31 mouse cellular contexts compared by ENCODE assay signal in the genomic region with DNA sequence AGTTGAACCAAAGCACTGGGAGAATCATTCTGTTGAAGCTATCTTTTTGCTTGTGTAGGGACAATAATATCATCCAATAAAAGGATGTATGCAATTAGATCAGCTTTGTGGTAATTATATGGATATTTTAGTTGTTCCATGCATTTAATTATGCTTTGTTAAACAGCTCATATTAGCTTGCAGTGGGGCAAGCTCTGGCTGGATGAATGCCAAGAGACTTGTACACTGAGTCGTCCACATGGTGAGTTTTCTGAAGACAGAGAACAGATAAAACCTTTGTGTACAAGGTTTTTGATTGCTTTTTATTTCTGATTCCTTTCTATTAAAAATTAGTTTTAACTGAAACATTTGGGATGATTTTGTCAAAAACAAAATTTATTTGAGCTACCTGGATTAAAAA.
DNase-seq lines count a peak whose midpoint lies in the region; ATAC-seq and TF ChIP-seq lines count a peak whose summit lies in the region.
"Had no signal": no experiment of that assay in that cellular context is flagged by ENCODE, and none has a peak within 500 bp of the region (broad histone marks: within the 10 kb centered on the region; RNA-seq: fewer than 3 reads in every experiment).

No protein-coding gene starts in this region.

- H3K27ac ChIP-seq in forebrain, embryonic 16.5 days (ENCODE audit: low read length) = peak overlapping the region; percentile 41
- no peak overlapping the region for H3K27ac ChIP-seq in forebrain, postnatal 0 days (ENCODE audit: low read depth, low read length)
- no peak overlapping the region for H3K27ac ChIP-seq in lung, embryonic 14.5 days (ENCODE audit: low read depth)
- H3K27ac ChIP-seq: intestine, embryonic 15.5 days; layer of hippocampus, adult 2 months; left cerebral cortex, adult 2 months; liver, embryonic 12.5 days; macrophage; neural tube, embryonic 12.5 days; stomach, embryonic 15.5 days had no signal

- no peaks in the 10 kb centered on the region for H3K36me3 ChIP-seq in forebrain, embryonic 16.5 days (ENCODE audit: control insufficient read depth, insufficient read depth)
- no peaks in the 10 kb centered on the region for H3K36me3 ChIP-seq in forebrain, postnatal 0 days (ENCODE audit: insufficient read depth)
- H3K36me3 ChIP-seq in lung, embryonic 14.5 days (ENCODE audit: insufficient read depth) = no peaks in the 10 kb centered on the region
- H3K36me3 ChIP-seq: intestine, embryonic 15.5 days; liver, embryonic 12.5 days; neural tube, embryonic 12.5 days; stomach, embryonic 15.5 days had no signal

- H3K9me3 ChIP-seq in forebrain, embryonic 16.5 days (ENCODE audit: control insufficient read depth, low read length) = no peaks in the 10 kb centered on the region
- no peaks in the 10 kb centered on the region for H3K9me3 ChIP-seq in forebrain, postnatal 0 days (ENCODE audit: low read length)
- no peaks in the 10 kb centered on the region for H3K9me3 ChIP-seq in lung, embryonic 14.5 days (ENCODE audit: low read depth, low read length)
- H3K9me3 ChIP-seq: intestine, embryonic 15.5 days; liver, embryonic 12.5 days; neural tube, embryonic 12.5 days; stomach, embryonic 15.5 days had no signal

- 0% methylated on average over 1 of the region's 1 CpGs for WGBS in forebrain, embryonic 16.5 days
- 5% methylated on average over 1 of the region's 1 CpGs for WGBS in forebrain, postnatal 0 days
- WGBS in lung, embryonic 14.5 days = 20% methylated on average over 1 of the region's 1 CpGs

- H3K9ac ChIP-seq in forebrain, embryonic 16.5 days (replicated peaks; ENCODE audit: low read depth, low read length) = no peak overlapping the region
- no peak overlapping the region for H3K9ac ChIP-seq in forebrain, postnatal 0 days
- no peak overlapping the region for H3K9ac ChIP-seq in lung, embryonic 14.5 days
- H3K9ac ChIP-seq: intestine, embryonic 15.5 days; liver, embryonic 12.5 days; liver, postnatal 0 days; neural tube, embryonic 12.5 days; stomach, embryonic 15.5 days had no signal

- peak; percentile 43; the same call in 1 of the 2 replicates for ATAC-seq in forebrain, embryonic 16.5 days
- no peak for ATAC-seq in forebrain, postnatal 0 days
- ATAC-seq in lung, embryonic 14.5 days (ENCODE audit: insufficient read depth) = no peak
- ATAC-seq: activated CD4-positive, CD25-positive, alpha-beta regulatory T cell, adult 4 months; hindbrain, embryonic 16.5 days; intestine, embryonic 15.5 days; liver, embryonic 12.5 days; liver, postnatal 0 days; lung, postnatal 0 days; midbrain, embryonic 16.5 days had no signal

- H3K4me3 ChIP-seq in forebrain, embryonic 16.5 days (replicated peaks; ENCODE audit: low read length) = no peak overlapping the region
- no peak overlapping the region for H3K4me3 ChIP-seq in forebrain, postnatal 0 days (ENCODE audit: low read depth, low read length)
- H3K4me3 ChIP-seq in lung, embryonic 14.5 days (ENCODE audit: low read depth, low read length) = no peak overlapping the region
- H3K4me3 ChIP-seq: intestine, embryonic 15.5 days; layer of hippocampus, adult 2 months; left cerebral cortex, adult 2 months; liver, embryonic 12.5 days; myocyte; neural tube, embryonic 12.5 days; stomach, embryonic 15.5 days had no signal

- no peaks in the 10 kb centered on the region for H3K27me3 ChIP-seq in forebrain, embryonic 16.5 days (replicated peaks; ENCODE audit: control insufficient read depth, insufficient read depth, low read length)
- no peaks in the 10 kb centered on the region for H3K27me3 ChIP-seq in forebrain, postnatal 0 days (ENCODE audit: insufficient read depth, low read length)
- no peaks in the 10 kb centered on the region for H3K27me3 ChIP-seq in lung, embryonic 14.5 days (ENCODE audit: insufficient read depth, low read length)
- H3K27me3 ChIP-seq: CH12.LX; intestine, embryonic 15.5 days; liver, embryonic 12.5 days; neural tube, embryonic 12.5 days; stomach, embryonic 15.5 days had no signal

- no peak overlapping the region for H3K4me2 ChIP-seq in forebrain, embryonic 16.5 days (ENCODE audit: low read length)
- no peak overlapping the region for H3K4me2 ChIP-seq in forebrain, postnatal 0 days (ENCODE audit: low read depth)
- H3K4me2 ChIP-seq in lung, embryonic 14.5 days = no peak overlapping the region
- H3K4me2 ChIP-seq: heart, embryonic 11.5 days; intestine, embryonic 15.5 days; liver, embryonic 12.5 days; neural tube, embryonic 12.5 days; stomach, embryonic 15.5 days had no signal

- peak; percentile 62 to 71 for DNase-seq in cerebellum, postnatal 10 days
- no peak for DNase-seq in cerebellum, adult 11-12 months
- DNase-seq in forebrain, postnatal 0 days = no peak
- DNase-seq in lung, embryonic 14.5 days = peak; percentile 59
- DNase-seq in lung, postnatal 4 days = no peak
- DNase-seq in retina, postnatal 7 days (ENCODE audit: low read depth, low spot score) = peak; percentile 17
- DNase-seq: adrenal gland, adult 2 months; adrenal gland, postnatal 36 days; cerebellum, adult 9-11 months; gastrocnemius, postnatal 25 days; heart, postnatal 4 days; kidney, adult 2 months; kidney, postnatal 36 days; liver, postnatal 0 days; right cerebral cortex, postnatal 25 days; thymus, postnatal 14 days had no signal

- no peak for TF ChIP-seq CTCF in forebrain, postnatal 0 days (IDR thresholded peaks at IDR 0.05; ENCODE audit: low read depth)
- no peak for TF ChIP-seq CTCF in lung, embryonic 14.5 days (IDR thresholded peaks at IDR 0.05; ENCODE audit: low read depth)

- H3K4me1 ChIP-seq in forebrain, embryonic 16.5 days (replicated peaks; ENCODE audit: control insufficient read depth, insufficient read depth, low read length) = peaks cover 9% of the 10 kb centered on the region; the same call in 1 of the 2 replicates
- H3K4me1 ChIP-seq in forebrain, postnatal 0 days (ENCODE audit: insufficient read depth) = no peaks in the 10 kb centered on the region; the same call in 1 of the 2 replicates
- no peaks in the 10 kb centered on the region for H3K4me1 ChIP-seq in lung, embryonic 14.5 days (ENCODE audit: insufficient read depth)
- H3K4me1 ChIP-seq: intestine, embryonic 15.5 days; liver, embryonic 12.5 days; neural tube, embryonic 12.5 days; stomach, embryonic 15.5 days had no signal

Comparison
In these comparisons a context has a peak if more than half of its experiments do, and no peak if none do; other contexts are left out.
1. DNase-seq: peak in cerebellum, postnatal 10 days (2 of 2), lung, embryonic 14.5 days (single experiment) and retina, postnatal 7 days (single experiment); none in cerebellum, adult 11-12 months (single experiment), forebrain, postnatal 0 days (single experiment) and lung, postnatal 4 days (0 of 2).